Mouse (Mus musculus) 416B (cell line): Measurements from ENCODE around the gene Maml1.

Source experiments
- DNase-seq: peaks from one replicate; pipeline ENCODE4 v3.0.0; 2011; ENCODE audit warnings: low read depth

Gene Maml1

DNA sequence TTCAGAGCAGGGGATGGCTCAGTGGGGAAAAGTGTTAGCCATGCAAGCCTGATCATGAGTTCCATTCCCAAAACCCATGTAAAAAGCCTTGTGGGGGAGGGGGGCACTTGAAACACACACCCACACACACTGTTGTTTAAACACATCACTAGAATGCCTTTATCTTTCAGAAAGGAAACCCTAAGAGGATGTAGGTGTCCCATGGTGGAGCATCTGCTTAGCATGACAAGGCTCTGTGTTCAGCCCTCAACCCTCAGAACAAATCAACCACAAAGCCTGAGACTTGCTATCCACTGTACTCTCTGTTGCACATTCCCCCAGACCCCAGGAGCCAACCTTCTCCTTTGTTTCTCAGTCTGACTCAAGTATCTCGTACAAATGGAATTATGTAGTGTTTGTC lies 12.1 kb downstream of the Maml1 start:
- peak; percentile 53 for DNase-seq

DNA sequence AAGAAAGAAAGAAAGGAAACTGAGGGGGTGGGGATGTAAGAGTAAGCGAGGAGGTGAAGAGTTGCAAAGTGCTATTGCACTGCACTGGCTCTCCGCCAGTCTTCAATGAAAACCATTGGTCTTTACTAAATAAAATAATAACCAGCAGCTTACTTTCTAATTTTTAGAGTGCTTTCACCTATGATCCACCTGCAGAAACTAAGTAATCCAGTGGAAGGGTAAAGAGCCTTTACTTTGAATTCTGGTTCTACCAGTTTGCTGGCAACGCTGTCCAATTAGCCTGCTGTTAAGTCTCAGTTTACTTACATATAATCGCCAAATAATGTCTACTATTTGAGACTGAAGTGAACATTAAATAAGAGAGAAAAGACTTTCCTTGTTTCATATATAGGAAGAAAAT lies 13.1 kb downstream of the Maml1 start:
- DNase-seq: no peak

DNA sequence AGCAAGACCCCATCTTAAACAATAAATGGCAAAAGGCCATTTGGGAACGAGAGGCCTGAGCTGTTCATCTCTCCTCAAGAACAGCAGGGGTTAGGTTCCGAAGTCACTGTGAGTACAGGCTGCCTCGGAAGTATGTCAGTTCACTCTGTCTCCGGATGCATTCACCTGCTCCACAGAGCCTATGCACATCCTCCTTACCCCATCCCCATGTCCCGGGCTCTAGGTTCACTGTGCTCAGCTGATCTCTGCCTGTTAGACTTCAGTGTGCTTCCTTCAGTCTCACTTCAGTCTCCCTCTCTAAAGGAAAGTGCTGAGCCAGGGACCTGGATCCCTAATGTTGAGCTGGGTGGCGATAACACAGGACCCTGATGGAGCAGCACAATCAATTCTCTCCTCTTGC lies 14.4 kb downstream of the Maml1 start:
- DNase-seq: no peak

DNA sequence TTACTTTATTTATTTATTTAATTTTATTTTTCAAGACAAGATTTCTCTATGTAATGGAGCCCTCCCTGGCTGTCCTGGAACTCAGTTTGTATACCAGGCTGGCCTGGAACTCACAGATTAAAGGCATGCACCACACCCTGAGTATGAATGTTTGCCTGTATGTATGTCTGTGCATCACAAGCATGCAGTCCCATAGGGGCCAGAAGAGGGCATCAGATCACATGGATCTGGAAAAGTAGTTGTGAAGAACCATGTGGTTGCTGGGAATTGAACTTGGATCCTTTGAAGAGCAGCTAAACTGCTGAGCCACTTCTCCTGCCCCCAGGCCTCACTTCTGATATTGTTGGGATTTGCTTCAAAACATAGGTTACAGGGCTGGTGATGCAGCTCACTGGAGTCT lies 15.1 kb downstream of the Maml1 start:
- no peak for DNase-seq

DNA sequence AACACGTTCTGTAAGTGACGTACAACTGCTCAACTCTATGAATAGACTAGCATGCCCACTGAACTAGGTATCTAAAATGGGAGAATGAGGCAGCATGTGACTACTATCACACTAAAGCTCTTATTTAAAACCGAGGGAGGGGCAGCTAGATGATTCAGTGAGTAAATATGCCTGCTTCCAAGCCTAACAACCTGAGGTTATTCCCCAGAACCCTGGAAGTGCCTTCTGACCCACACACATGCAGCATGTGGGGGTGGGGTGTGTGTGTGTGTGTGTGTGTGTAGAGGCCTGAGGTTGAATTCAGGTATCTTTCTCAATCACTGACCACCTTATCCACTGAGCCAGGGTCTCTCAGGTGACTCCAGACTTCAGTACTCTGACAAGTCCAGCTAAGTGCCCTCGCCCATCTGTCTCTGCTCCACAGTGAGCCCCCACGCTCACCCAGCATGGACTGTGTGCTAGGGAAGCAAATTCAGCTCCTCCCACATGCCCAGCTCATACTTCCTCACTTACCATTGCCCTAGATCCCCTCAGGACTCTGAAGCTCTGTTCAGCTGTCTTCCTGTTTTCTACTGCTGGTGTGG lies 16.5 kb downstream of the Maml1 start:
- DNase-seq: peak; percentile 40

DNA sequence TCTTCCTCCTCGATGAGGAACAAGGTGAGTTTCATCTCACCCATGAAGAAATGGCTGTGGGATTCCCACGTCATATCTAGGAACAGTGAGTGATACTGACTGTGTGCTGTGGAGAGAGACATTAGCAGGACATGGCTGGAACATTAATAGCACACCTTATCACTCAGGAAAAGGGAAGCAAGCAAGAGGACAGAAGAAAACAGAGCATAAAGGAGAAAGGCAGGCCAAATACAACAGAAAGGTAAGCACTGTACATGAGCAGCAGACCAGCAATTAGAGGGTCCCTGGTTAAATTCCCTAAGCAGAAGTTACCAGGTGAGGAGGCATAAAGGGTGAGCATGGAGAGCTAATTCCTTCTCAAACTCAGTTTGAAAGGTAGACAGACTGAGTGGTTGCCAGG lies 17.0 kb downstream of the Maml1 start:
- no peak for DNase-seq

DNA sequence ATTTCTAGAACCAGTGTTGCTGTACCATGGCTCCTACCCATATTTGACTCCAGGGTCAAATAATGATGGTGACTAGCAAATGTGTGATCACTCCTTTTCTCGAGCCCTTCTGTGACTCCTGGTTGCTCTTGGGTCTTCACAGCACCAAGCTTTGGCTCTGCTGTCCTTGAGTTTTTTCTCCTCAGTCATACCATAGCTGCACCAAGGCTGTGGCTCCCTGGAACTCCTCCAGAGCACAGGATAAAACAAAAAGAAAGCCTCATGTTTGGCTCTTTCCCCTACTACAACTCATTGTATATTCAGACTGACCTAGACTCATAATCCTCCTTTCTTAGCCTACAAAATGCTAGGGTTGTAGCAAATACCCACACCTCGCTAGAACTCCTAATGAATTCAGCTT lies 19.3 kb downstream of the Maml1 start:
- DNase-seq: no peak

DNA sequence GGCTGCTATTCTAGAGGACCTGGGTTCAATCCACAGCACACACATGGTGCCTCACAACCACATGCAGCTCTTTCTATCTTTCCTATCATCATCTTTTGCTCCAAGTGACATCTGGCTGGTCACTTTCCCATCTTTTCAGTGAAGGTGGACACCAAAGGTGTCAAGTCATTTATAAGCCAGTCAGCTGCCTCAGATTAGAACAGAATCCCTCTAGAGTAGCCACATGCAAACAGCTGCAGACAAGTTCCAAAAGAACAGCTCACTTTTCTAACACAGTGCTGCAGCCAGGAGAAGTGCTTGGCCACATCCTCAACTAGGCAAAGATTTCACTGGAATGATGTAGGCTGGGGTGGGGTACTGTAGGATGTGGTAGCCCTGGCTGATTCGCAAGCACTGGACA lies 22.2 kb downstream of the Maml1 start:
- no peak for DNase-seq

DNA sequence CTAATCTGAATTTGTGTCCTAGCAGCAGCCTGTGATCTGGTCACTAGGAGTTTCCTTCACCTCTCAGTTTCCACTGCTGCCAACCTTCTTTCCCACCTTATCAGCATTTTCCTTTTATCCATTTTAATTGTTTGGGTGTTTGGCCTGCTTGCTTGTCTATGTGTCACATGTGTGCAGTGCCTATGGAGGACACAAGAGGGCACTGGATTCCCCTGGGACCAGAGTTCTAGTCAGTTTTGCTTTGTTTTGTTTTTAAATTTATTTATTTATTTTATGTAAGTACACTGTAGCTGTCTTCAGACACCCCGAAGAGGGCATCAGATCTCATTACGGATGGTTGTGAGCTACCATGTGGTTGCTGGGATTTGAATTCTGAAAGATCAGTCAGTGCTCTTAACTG lies 22.9 kb downstream of the Maml1 start:
- peak; percentile 65 for DNase-seq

DNA sequence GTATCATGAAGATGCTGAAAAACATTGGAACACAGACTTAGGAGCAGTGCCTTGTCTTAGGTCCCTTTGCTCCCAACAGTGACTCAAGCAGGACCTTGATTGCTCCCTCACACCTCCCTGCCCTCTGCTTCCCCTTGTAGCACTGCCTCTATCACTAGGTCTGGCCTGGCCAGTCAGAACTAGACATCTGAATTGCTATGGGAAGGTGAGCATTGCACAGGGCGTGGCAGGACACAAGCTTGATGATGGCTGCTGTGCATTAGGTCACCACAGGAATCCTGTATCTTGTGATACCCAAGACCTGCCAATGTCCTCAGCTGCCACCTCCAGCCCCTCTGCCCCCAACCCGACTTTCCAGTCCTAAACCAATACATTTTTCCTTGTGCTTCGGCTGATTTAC lies 25.1 kb downstream of the Maml1 start:
- no peak for DNase-seq

DNA sequence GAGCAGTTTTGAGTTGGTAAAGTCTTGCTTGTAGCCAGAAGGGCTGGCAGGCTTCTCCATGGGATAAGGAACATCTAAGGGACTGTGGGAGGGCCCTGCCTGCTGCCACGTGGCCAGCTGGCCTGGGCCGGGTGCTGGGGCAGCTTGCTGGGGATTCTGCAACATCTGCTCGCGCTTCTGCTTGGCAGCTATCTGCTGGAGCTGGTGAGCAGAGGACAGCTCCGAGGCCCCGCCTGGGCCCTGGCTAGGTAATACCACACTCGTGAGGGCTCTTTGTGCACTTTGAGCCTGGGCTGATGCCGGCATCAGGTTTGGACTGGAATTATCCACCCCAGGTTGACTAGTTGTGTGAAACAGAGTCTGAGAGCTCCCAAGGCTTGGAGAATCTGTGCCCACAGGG lies 26.2 kb downstream of the Maml1 start:
- DNase-seq: no peak

DNA sequence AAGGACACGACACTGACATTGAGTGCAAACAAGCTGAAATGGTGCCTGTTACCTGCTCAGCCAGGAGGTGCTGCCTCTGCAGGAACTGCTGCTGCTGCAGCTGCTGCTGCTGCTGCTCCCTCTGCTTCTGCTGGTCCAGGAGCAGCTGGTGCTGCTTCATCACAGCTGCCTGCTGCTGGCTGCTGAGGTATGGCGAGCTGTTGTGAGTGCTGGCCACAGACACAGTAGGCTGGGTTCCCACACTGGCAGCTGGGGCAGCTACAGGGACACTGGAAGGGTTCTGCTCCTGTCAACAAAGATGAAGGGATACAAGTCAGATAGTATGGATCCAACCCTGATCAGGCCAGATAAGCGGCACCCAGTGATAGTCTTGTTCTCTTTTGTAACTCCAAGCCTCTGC lies 28.9 kb downstream of the Maml1 start:
- DNase-seq: no peak

DNA sequence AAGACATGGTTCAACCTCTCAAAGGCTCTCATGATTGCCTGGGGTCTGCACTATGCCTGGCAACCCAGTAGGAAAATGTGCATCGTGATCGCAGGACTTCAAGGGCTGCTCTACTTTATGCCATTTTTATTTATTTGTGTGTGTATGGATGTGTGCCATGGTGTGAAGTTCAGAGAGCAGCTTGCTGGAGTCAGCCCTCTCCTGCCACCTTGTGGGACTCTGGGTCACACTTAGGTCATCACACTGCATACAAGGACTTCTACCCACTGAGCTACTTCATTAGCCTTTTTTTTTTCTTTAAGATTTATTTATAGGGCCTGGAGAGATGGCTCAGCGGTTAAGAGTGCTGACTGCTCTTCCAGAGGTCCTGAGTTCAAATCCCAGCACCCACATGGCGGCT lies 30.1 kb downstream of the Maml1 start:
- peak; percentile 88 for DNase-seq

DNA sequence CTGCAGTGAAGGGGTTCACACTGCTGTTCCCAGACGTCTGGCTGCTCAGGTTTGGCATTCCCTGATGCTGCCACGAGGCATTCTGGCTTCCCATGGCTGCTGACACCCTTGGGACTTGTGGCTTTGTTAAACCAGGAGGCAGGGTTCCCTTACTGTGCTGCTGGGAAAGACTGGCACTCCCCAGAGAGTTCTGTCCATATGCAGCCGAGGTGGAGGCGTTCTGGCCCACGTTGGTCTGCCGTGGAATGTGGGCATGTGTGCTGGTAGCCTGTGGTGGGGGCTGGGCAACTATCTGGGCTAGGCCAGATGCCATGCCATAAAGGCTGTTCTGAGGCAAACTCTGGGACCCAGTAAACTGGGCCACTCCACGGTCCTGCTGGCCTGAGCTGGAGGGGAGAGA lies 33.8 kb downstream of the Maml1 start:
- no peak for DNase-seq

DNA sequence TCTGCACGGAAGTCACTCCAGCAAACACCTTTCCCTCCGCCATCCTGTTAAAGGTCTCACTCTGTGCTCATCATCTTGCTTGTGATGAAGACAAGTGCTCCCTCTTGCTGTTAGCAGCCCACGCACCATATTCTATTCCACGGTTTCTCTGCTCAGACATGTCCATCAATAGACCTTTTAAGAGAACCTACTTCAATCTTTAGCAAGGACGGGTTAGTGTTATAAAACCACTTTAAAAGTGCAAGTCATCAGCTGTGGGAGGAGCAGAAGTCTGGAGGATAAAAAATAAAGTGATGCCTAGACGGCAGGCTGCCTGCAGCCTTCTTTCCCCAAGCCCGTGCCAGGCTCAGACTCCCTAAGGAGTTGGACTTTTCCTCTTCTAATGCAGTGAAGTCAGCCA lies 35.5 kb downstream of the Maml1 start:
- DNase-seq: peak; percentile 62

DNA sequence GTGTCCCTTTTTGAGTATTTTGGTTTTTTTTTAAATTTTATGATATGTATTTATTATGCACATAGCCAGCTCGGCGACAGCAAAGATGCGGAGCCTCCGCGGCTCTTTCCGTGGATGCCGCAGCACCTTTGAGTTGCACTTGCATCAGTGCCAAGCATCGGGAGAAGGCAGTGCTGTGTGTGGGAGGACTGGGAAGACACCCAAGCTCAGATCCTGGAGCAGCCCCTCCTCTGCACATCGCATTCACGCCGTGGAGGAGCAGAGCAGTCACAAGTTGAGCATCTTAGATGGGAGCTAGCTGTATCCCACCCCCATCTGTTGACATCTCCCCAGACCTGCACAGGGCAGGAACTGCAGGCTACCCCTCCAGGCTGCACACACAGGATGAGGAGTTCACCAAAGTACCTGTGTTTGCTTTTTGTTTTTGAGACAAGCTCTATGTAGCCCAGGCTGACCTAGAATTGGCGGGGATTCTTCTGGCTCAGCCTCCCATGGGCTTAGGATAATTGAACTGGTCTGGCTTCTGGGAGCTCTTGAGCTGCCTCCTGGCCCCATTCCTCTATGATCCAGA lies 38.0 kb downstream of the Maml1 start:
- DNase-seq: no peak

DNA sequence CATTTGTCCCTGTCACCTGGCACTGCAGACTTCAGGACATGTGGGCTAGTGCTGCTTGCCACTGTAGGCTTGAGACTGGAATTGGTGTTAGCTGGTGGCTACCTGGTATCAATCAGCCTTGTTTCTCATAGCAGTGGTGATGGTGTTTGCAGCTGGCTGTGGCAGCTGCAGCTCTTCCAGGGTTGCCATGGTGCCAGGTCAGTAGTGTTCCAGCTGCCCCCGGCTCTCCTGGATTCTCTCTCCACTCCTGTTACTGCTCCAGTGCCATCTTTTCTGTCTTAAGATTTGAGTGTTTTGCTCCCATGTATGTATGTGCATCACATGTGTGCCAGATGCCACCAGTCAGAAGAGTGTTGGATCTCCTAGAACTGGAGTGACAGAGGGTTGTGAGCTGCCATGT lies 38.7 kb downstream of the Maml1 start:
- no peak for DNase-seq

DNA sequence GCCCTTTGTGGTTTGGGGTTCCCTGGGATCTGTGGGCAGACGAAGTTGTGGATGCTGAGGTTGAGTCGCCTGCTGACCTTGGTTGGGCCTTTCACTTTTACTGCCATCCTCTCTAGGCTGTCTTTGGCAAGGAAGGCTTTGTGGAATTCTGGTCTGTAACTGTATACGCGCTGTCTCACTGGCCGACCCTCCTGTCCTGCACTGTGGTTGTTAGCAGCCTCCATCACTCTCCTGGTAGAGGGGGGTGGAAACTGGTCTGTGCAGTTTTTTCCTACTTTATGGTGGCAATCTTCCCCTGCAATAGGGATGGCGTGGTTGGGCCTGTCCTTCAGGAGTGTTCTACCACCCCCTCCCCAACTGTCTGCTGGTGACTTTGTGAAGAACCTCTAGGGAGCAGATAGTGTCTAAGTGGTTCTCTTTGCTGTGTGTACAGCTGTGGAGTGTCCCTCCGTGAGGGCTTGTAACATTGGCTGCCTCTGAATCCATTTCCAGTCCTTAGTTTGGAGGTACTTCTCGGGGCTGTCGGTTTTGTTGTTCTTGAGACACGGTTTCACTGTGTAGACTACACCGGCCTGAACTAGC lies 39.3 kb downstream of the Maml1 start:
- no peak for DNase-seq

DNA sequence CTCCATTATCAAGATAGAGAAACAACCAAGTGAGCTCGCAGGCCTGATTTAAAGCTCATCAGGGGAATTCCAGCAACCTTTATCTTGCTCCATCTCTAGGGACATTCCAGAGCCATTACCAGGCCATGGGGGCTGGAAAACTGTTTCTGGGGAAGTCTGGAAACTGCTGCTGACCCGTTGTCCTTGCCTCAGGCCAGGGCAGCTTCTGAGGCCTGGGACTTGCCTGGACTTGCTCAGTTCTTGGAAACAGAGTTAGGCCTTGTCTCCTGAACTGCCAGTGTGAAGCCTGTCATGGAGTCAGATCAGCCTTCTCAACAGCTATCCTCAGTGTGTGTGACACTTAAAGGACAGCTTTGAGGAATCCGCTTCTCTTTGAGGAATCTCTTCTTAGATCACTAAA lies 39.9 kb downstream of the Maml1 start:
- no peak for DNase-seq

DNA sequence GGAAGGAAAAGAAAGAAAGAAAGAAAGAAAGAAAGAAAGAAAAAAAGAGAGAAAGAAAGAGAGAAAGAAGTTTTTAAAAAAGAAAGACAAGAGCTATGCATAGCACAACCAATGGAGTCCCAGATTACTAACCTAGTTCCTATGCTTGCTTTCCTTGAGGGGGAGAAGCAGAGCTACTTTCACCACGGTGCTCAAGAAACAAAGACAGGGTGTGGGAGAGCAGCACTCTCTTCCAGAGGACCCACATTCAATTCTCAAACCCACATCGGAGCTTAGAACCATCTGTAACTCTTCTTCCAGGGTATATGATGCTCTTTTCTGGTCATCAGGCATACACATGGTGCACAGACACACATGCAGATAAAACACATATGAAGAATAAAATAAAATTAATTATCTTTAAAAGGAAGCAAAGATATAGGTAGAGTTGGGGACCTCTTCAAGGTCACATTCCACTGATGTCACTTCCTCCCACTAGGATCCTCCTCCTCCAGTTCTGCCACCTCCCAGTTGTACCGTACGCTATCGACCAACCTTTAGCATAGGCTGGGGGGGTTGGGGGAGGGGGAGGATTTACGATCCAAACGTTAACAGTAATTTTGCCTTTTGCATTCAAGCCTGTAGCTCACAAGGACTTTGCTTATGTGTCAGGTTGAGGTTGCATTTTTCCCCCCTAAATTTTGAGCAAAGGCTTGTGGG lies 43.5 kb downstream of the Maml1 start:
- DNase-seq: no peak

DNA sequence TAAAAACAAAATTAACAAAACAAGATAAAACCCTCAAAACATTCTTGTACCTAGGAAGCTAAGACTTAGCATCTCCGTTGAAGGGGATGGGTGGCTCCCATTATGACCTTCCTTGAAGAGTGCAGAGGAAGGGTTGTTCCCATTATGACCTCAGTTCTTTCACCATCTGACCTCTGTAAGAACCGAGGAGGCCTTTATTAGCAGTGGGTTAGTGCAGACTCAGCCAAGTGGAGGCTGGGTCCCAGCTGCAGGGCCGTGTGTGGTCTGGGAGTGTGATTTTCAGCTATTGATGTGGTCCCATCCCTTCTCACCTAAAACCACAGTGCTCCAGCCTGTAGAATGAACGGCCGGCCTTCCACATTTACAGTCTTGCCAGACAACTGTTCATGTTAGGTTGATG lies 46.8 kb downstream of the Maml1 start:
- DNase-seq: no peak

DNA sequence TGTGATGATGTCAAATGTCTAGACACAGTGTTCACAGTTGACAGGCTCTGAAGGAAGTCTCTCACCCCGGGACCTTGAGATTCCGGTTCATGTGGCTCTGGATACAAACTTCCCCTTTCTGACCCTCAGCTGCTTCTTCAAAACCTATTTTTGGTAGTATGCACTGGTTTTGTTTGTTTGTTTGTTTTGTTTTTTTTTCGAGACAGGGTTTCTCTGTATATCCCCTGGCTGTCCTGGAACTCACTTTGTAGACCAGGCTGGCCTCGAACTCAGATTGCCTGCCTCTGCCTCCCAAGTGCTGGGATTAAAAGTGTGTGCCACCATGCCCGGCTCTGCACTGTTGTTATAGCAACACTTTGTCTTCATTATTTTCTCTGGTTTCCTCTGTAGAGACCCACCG lies 48.2 kb downstream of the Maml1 start:
- DNase-seq: no peak

DNA sequence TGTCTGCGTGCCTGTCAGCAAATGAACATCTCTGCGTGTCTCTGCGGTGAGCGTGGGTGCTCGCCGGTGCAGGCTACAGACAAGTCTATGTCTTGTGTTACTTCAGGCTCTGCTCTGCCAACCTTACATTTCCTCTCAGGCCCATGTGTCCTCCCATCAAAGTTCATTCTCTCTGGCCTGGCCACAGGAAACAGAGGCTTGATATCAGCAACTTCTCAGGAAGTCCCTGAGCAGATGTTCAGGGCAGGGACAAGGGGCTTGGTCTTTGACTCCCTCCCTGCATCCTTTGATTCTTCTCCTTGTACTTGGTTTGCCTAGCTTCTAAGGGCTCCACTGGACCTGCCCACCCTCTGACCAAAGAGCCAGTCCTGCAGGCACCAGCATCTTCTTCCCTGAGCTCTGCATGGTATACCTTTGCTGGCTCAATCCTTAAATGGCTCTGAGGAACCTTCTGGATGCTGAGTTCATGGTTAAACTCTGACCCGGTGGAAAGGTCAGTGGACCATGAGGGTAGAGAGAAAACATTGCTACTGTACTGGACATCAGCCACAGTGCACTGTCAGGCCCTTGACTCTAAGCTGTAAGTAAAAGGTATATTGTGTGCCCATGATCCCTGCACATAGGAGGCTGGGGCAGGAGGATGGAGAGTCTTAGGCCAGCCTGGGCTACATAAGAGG lies 51.7 kb downstream of the Maml1 start:
- DNase-seq: peak; percentile 98
